Mouse (Mus musculus) myocyte (in vitro differentiated cells): ENCODE measurements around the gene Foxn4.

Source experiments
- E2F4 ChIP-seq: IDR thresholded peaks from one replicate; pipeline ENCODE4 v1.6.1; 2011; ENCODE audit warnings: mild to moderate bottlenecking, control low read depth, moderate library complexity; ENCODE audit not compliant: insufficient read depth
- MAX ChIP-seq: IDR thresholded peaks from one replicate; pipeline ENCODE4 v1.6.1; 2011; ENCODE audit warnings: low read depth, mild to moderate bottlenecking, control low read depth
- MYOD1 ChIP-seq, 3 experiments: IDR thresholded peaks; one replicate each; pipeline ENCODE4 v1.6.1; 2011; ENCODE audit warnings: control low read depth in 2 of 3, low read depth in 2 of 3, mild to moderate bottlenecking in 2 of 3, moderate library complexity in 1 of 3; ENCODE audit not compliant: insufficient read length in 2 of 3, control insufficient read depth in 1 of 3
- MYOG ChIP-seq, 3 experiments: IDR thresholded peaks; one replicate each; pipeline ENCODE4 v1.6.1; 2011; ENCODE audit warnings: control low read depth in 2 of 3, low read depth in 2 of 3, mild to moderate bottlenecking in 2 of 3; ENCODE audit not compliant: insufficient read length in 2 of 3, control insufficient read depth in 1 of 3, insufficient read depth in 1 of 3
- POLR2A ChIP-seq: IDR thresholded peaks from one replicate; pipeline ENCODE4 v1.6.1; 2011; ENCODE audit warnings: low read depth, mild to moderate bottlenecking, control low read depth, moderate library complexity; ENCODE audit not compliant: insufficient read length
- POLR2AphosphoS2 ChIP-seq: IDR thresholded peaks from one replicate; pipeline ENCODE4 v1.6.1; 2011; ENCODE audit warnings: low read depth, control low read depth; ENCODE audit not compliant: insufficient read length
- SRF ChIP-seq: IDR thresholded peaks from one replicate; pipeline ENCODE4 v1.6.1; 2011; ENCODE audit warnings: low read depth; ENCODE audit not compliant: control insufficient read depth, insufficient read length
- TCF12 ChIP-seq: IDR thresholded peaks from one replicate; pipeline ENCODE4 v1.6.1; 2011; ENCODE audit warnings: mild to moderate bottlenecking, control low read depth; ENCODE audit not compliant: poor library complexity, insufficient read depth, severe bottlenecking
- USF1 ChIP-seq: IDR thresholded peaks from one replicate; pipeline ENCODE4 v1.6.1; 2011; ENCODE audit warnings: low read depth, mild to moderate bottlenecking, control low read depth, moderate library complexity

- TF ChIP-seq USF1 (no peak), POLR2A (no peak), MYOG (IDR thresholded peaks at IDR 0.05; ENCODE audit: control insufficient read depth in 1 of 3, insufficient read depth in 1 of 3, insufficient read length in 2 of 3, low read depth in 2 of 3) (no peak), E2F4 (no peak), TCF12 (no peak), MYOD1 (IDR thresholded peaks at IDR 0.05; ENCODE audit: control insufficient read depth in 1 of 3, insufficient read length in 2 of 3, low read depth in 2 of 3) (no peak), POLR2AphosphoS2 (no peak), MAX (no peak), SRF (no peak)
Measured at GRCm38 (mm10) chr5:114218771-114219170, 54.8 kb downstream of the Foxn4 start.
